Mouse (Mus musculus) midbrain, embryonic 15.5 days (tissue): ENCODE measurements around the gene Ecm2. TPM values are rescaled to one million over a fixed set of nuclear protein-coding genes. Genes with fewer than 3 reads are reported as not detected.

ENCODE experiments used
- ATAC-seq: fragments of 200-750 bp; cut with Nextera tagmentation; replicated peaks from 2 replicates; pipeline ENCODE4 v1.8.0; 2017; ENCODE audit warnings: moderate TSS enrichment
- H3K27ac ChIP-seq: fragments of 300-500 bp; sonication (generic); 2 replicates; pipeline ENCODE4 v1.5.1; 2015; ENCODE audit warnings: mild to moderate bottlenecking, inconsistent platforms
- H3K27me3 ChIP-seq: fragments of 300-500 bp; sonication (generic); replicated peaks from 2 replicates; pipeline ENCODE4 v1.6.1; 2015; ENCODE audit warnings: inconsistent platforms
- H3K36me3 ChIP-seq: fragments of 300-500 bp; sonication (generic); replicated peaks from 2 replicates; pipeline ENCODE4 v1.6.1; 2015; ENCODE audit warnings: inconsistent platforms
- H3K4me1 ChIP-seq: fragments of 300-500 bp; sonication (generic); 2 replicates; pipeline ENCODE4 v1.6.1; 2015; ENCODE audit warnings: inconsistent platforms
- H3K4me2 ChIP-seq: fragments of 300-500 bp; sonication (generic); 2 replicates; pipeline ENCODE4 v1.6.1; 2015; ENCODE audit warnings: inconsistent platforms, mild to moderate bottlenecking, moderate library complexity
- H3K4me3 ChIP-seq: fragments of 300-500 bp; sonication (generic); 2 replicates; pipeline ENCODE4 v1.5.1; 2015; ENCODE audit warnings: mild to moderate bottlenecking, inconsistent platforms
- H3K9ac ChIP-seq: fragments of 300-500 bp; sonication (generic); 2 replicates; pipeline ENCODE4 v1.6.1; 2015; ENCODE audit warnings: mild to moderate bottlenecking, inconsistent platforms
- H3K9me3 ChIP-seq: fragments of 300-500 bp; sonication (generic); 2 replicates; pipeline ENCODE4 v1.6.1; 2016; ENCODE audit warnings: inconsistent platforms
- WGBS: fragments of 180-500 bp; shearing (Covaris S2); methylation state at CpG from one replicate; pipeline ENCODE4 v1.1.7; 2015; ENCODE audit warnings: mixed read lengths; 5-methylcytosine and 5-hydroxymethylcytosine counted together
- polyA plus RNA-seq: library from polyadenylated mRNA; unstranded; fragments of >200 nt; fragmentation: Nextera tagmentation; extraction: Ambion mirVana; gene quantifications from 2 replicates; pipeline ENCODE4 v1.2.1, GENCODE M21; 2015

Ecm2 gene
- polyA plus RNA-seq, 1 experiment from 2014 or later: 1.9 TPM

DNA sequence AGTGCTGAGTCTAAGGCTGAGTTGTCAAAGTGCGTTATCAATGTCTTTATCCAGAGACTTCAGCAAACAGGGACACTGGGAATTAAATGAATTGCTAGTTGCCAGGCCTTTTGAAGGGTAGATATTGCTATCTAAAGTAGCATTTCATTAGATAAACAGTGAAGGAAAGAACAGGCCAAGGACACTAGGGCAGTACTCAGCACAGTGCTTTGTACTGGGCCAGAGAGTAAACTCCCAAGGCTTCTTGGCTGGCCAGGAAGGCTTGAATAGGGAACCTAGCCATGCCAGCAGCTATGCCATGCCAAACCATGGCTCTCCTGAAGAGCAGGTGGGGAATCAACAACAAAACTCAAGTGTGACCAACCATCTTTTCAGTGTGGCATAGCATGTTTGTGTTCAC lies 32.3 kb downstream of the Ecm2 start:
- no peak overlapping the region for H3K27ac ChIP-seq
- no peaks in the 10 kb centered on the region for H3K9me3 ChIP-seq
- no peaks in the 10 kb centered on the region for H3K27me3 ChIP-seq
- H3K36me3 ChIP-seq: no peaks in the 10 kb centered on the region
- 98% methylated on average over 1 of the region's 1 CpGs for WGBS
- no peak overlapping the region for H3K9ac ChIP-seq
- no peak overlapping the region for H3K4me3 ChIP-seq
- no peak for ATAC-seq
- no peak overlapping the region for H3K4me2 ChIP-seq
- H3K4me1 ChIP-seq: no peaks in the 10 kb centered on the region

DNA sequence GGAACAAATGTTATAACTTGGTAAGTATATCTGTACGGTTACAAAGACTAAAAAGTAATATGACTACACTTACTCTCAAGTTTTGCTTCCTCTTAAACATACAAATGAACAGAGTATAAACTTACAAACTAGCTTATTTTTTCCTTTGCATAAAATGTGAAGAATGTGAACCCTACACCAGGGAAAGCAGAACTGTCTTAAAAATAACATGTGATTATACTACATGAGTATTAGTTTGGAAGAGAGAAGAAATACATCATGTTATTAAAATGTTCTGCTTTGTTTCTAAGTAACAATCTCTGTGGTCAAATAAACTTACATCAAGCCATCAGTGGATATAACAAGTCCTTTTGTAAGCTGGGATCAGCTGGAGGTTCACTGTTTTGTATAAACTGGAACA lies 34.1 kb downstream of the Ecm2 start:
- Histone ChIP-seq H3K4me2 (no peak overlapping the region), H3K36me3 (no peaks in the 10 kb centered on the region), H3K27ac (no peak overlapping the region), H3K4me1 (no peaks in the 10 kb centered on the region), H3K4me3 (no peak overlapping the region), H3K27me3 (no peaks in the 10 kb centered on the region), H3K9ac (no peak overlapping the region), H3K9me3 (no peaks in the 10 kb centered on the region)
- WGBS: 92% methylated on average over 1 of the region's 1 CpGs
- no peak for ATAC-seq

- H3K4me1 ChIP-seq: no peaks in the 10 kb centered on the region
- WGBS: 90% methylated on average over 3 of the region's 3 CpGs
- ATAC-seq: no peak
Measured at GRCm38 (mm10) chr13:49544279-49544678, 39.7 kb downstream of the Ecm2 start, which contains the start of gene Aspn. Aspn (plus strand) TSS chr13:49544443.

DNA sequence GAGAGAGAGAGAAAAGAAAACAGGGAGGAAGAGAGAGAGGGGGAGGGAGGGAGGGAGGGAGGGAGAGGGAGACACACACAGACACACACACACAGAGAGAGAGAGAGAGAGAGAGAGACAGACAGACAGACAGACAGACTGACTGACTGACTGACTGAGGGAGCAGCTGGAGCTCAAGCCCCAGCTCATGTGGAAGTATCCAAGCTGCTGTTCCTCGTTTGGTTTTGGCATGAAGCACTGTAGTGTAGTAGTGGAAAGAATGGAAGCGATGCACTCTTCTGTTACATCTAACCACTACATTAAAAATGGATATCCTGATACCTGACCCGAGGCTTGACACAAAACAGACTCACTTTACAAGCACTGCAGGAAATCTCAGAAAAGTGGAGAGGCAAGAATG lies 41.0 kb downstream of the Ecm2 start:
- Histone ChIP-seq H3K9me3 (no peaks in the 10 kb centered on the region), H3K27ac (no peak overlapping the region), H3K9ac (no peak overlapping the region), H3K4me2 (no peak overlapping the region), H3K36me3 (no peaks in the 10 kb centered on the region), H3K27me3 (no peaks in the 10 kb centered on the region), H3K4me3 (no peak overlapping the region), H3K4me1 (no peaks in the 10 kb centered on the region)
- WGBS: 72% methylated on average over 3 of the region's 3 CpGs
- no peak for ATAC-seq

More at GRCm38 (mm10) chr13:49544279-49544678, 39.7 kb downstream of the Ecm2 start, which contains the start of gene Aspn:
- Histone ChIP-seq H3K27ac (no peak within 1 kb of the TSS), H3K4me2 (no peak within 1 kb of the TSS), H3K36me3 (no peaks in the 10 kb centered on the region), H3K9me3 (no peaks in the 10 kb centered on the region), H3K9ac (no peak within 1 kb of the TSS), H3K27me3 (no peaks in the 10 kb centered on the region), H3K4me3 (no peak within 1 kb of the TSS)

GRCm38 (mm10) chr13:49546517-49546916 lies 41.9 kb downstream of the Ecm2 start:
- H3K4me1 ChIP-seq: no peaks in the 10 kb centered on the region
- H3K4me2 ChIP-seq: no peak overlapping the region
- 98% methylated on average over 1 of the region's 1 CpGs for WGBS
- no peaks in the 10 kb centered on the region for H3K27me3 ChIP-seq
- no peak overlapping the region for H3K27ac ChIP-seq
- H3K9me3 ChIP-seq: no peaks in the 10 kb centered on the region
- H3K36me3 ChIP-seq: no peaks in the 10 kb centered on the region
- no peak overlapping the region for H3K9ac ChIP-seq
- H3K4me3 ChIP-seq: no peak overlapping the region
- ATAC-seq: no peak

DNA sequence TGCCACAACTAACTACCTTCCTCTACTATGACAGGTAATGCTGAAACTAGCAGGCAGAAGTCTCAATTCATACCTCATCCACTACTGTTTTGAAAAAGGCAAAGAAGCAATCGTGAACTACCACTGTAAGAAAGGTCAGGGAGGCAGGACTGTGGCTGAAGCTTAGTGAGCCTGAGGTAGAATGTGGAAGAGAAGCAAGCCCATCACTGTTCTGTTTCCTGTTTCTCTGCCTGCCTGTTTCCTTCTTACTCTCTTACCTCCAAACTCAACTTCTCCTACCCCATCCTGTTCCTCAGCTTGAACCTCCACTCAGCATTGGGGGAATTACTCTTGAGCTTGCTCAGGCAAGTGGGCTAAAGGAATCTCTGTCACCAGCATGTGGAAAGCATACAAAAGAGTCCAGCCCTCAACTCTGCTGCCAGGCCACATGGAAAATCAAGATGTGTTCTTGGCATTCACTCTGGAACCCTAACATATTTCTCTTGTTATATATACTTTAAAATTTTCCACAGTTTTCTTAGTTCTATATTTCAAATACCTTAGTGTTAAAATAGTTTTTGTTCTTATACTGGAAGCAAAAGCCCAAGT lies 43.0 kb downstream of the Ecm2 start:
- WGBS: 91% methylated on average over 1 of the region's 1 CpGs
- no peaks in the 10 kb centered on the region for H3K9me3 ChIP-seq
- no peak overlapping the region for H3K27ac ChIP-seq
- H3K4me3 ChIP-seq: no peak overlapping the region
- no peak for ATAC-seq
- H3K4me1 ChIP-seq: no peaks in the 10 kb centered on the region
- H3K9ac ChIP-seq: no peak overlapping the region
- no peaks in the 10 kb centered on the region for H3K36me3 ChIP-seq
- no peaks in the 10 kb centered on the region for H3K27me3 ChIP-seq
- H3K4me2 ChIP-seq: no peak overlapping the region

DNA sequence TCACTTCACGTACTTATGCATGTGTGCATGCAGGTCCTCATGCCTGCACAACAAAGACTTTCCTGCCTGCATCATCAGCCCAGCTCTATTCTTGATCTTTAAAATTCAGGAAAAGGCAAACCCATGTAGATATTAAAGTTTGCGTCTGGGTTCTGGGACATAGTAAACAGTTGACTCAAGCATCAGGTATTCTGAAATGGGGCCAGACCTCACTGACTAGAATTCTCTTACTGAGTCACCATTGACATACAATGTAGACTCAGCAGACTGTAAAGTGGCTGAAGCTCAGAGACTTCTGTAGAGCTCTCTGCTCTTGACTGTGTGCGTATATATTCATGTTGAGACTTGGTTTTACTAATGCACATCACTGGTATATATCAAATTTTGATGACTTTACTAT lies 45.0 kb downstream of the Ecm2 start:
- Histone ChIP-seq H3K4me2 (no peak overlapping the region), H3K36me3 (no peaks in the 10 kb centered on the region), H3K27ac (no peak overlapping the region), H3K27me3 (no peaks in the 10 kb centered on the region), H3K4me1 (no peaks in the 10 kb centered on the region), H3K9me3 (no peaks in the 10 kb centered on the region), H3K4me3 (no peak overlapping the region), H3K9ac (no peak overlapping the region)
- 93% methylated on average over 3 of the region's 3 CpGs for WGBS
- no peak for ATAC-seq

- Histone ChIP-seq H3K27ac (no peak overlapping the region), H3K27me3 (no peaks in the 10 kb centered on the region), H3K4me3 (no peak overlapping the region), H3K9me3 (no peaks in the 10 kb centered on the region), H3K4me2 (no peak overlapping the region), H3K36me3 (no peaks in the 10 kb centered on the region), H3K9ac (no peak overlapping the region), H3K4me1 (no peaks in the 10 kb centered on the region)
- 80% methylated on average over 5 of the region's 5 CpGs for WGBS
- no peak for ATAC-seq
Measured at GRCm38 (mm10) chr13:49554519-49554918, 49.9 kb downstream of the Ecm2 start.

DNA sequence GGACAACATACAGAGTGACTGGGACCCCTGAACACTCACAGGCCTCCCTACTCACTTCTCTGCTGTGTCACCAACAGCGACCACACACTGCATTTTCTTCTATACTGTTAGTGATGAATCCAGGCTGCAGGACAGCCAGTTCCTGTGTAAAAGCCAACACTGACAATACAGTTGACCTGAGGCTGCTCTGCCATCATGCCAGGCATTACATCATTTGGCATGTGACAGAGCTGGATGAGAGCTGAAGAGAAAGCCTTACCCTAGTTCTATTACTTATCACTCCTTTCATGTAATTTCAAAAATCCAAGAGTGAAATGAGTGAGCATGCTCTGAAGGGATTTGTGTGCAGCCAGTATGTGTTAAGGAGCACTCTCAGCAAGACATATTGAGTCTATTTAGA lies 51.6 kb downstream of the Ecm2 start:
- ATAC-seq: no peak
- H3K4me1 ChIP-seq: no peaks in the 10 kb centered on the region
- no peaks in the 10 kb centered on the region for H3K36me3 ChIP-seq
- H3K9ac ChIP-seq: no peak overlapping the region
- no peaks in the 10 kb centered on the region for H3K27me3 ChIP-seq
- WGBS: 97% methylated on average over 1 of the region's 1 CpGs
- no peak overlapping the region for H3K4me2 ChIP-seq
- no peak overlapping the region for H3K4me3 ChIP-seq
- no peaks in the 10 kb centered on the region for H3K9me3 ChIP-seq
- no peak overlapping the region for H3K27ac ChIP-seq

- Histone ChIP-seq H3K27me3 (no peaks in the 10 kb centered on the region), H3K36me3 (no peaks in the 10 kb centered on the region), H3K27ac (no peak overlapping the region), H3K4me2 (no peak overlapping the region), H3K4me1 (no peaks in the 10 kb centered on the region), H3K4me3 (no peak overlapping the region), H3K9me3 (no peaks in the 10 kb centered on the region), H3K9ac (no peak overlapping the region)
- no peak for ATAC-seq
- WGBS: 85% methylated on average over 1 of the region's 1 CpGs
Measured at GRCm38 (mm10) chr13:49556924-49557323, 52.3 kb downstream of the Ecm2 start.

- no peaks in the 10 kb centered on the region for H3K4me1 ChIP-seq
- no peak overlapping the region for H3K27ac ChIP-seq
- H3K4me3 ChIP-seq: no peak overlapping the region
- H3K27me3 ChIP-seq: no peaks in the 10 kb centered on the region
- no peak for ATAC-seq
- H3K36me3 ChIP-seq: no peaks in the 10 kb centered on the region
- no peak overlapping the region for H3K9ac ChIP-seq
- H3K9me3 ChIP-seq: no peaks in the 10 kb centered on the region
- WGBS: 34% methylated on average over 2 of the region's 2 CpGs
- H3K4me2 ChIP-seq: no peak overlapping the region
Measured at GRCm38 (mm10) chr13:49559185-49559584, 54.6 kb downstream of the Ecm2 start.

DNA sequence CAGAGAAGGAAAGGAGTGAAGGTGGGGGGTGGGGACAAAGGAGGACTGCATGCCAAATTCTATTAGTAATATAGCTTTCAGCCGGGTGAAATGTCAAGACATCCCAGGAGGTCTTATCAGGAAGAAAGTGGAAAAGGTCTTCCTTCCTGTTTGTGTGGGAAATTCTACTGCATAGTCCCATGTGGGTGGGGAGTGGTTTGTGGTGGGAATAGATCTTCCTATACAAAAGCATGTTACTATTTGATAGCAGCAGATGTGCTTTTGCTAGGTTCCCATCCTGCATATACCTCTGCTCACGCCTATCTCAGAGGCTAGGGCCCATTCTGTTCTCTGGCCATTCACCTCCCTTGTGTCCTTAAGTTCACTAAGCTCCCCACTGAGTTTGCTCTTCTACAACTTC lies 56.3 kb downstream of the Ecm2 start:
- Histone ChIP-seq H3K27me3 (no peaks in the 10 kb centered on the region), H3K9me3 (no peaks in the 10 kb centered on the region), H3K27ac (no peak overlapping the region), H3K4me2 (no peak overlapping the region), H3K9ac (no peak overlapping the region), H3K4me1 (no peaks in the 10 kb centered on the region), H3K36me3 (no peaks in the 10 kb centered on the region), H3K4me3 (no peak overlapping the region)
- no peak for ATAC-seq
- WGBS: 59% methylated on average over 2 of the region's 2 CpGs

DNA sequence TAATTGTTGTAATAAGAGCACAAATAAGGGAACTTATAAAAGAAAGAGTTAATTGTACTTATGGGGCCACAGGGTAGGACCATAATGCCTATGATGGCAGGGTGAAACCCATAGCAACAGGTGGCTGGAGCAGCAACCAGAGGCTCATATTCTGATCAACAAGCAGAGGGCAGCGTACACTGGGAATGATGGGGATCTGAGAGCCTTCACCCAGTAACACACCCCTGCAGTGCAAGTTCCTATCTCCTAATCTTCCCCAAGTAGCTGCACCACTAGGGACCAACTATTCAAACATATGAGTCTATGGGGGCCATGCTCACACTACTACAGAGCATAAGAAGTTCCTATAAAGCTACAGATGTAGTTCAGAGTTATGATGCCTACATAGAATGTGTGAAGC lies 59.7 kb downstream of the Ecm2 start:
- no peak for ATAC-seq
- no peak overlapping the region for H3K4me2 ChIP-seq
- H3K27ac ChIP-seq: no peak overlapping the region
- no peak overlapping the region for H3K9ac ChIP-seq
- no peak overlapping the region for H3K4me3 ChIP-seq
- H3K36me3 ChIP-seq: no peaks in the 10 kb centered on the region
- no peaks in the 10 kb centered on the region for H3K27me3 ChIP-seq
- H3K4me1 ChIP-seq: no peaks in the 10 kb centered on the region
- H3K9me3 ChIP-seq: no peaks in the 10 kb centered on the region
- 83% methylated on average over 1 of the region's 1 CpGs for WGBS
